Mouse (Mus musculus): ENCODE data around the gene Srek1. TPM values are rescaled to one million over a fixed set of nuclear protein-coding genes. Genes with fewer than 3 reads are reported as not detected.

The Srek1 gene
- total and polyA plus RNA-seq, 2 experiments = 16.2 to 33.1 TPM

GRCm38 (mm10) chr13:103773407-103774118 lies 845 bp downstream of the Srek1 start:
- no peak for TF ChIP-seq CTCF (IDR thresholded peaks at IDR 0.05; ENCODE audit: low read depth, low read length)
- TF ChIP-seq POLR2A (IDR thresholded peaks at IDR 0.05; ENCODE audit: extremely low read depth, insufficient read depth, low read length) = no peak
- peaks cover 5% of the 10 kb centered on the region; the same call in 1 of the 2 replicates for H3K36me3 ChIP-seq (ENCODE audit: control insufficient read depth, insufficient read depth, low read length)
- H3K9ac ChIP-seq (ENCODE audit: low read depth, low read length) = peak overlapping the region; percentile 93
- H3K4me3 ChIP-seq (ENCODE audit: insufficient read depth, low read depth, low read length) = peak overlapping the region; percentile 94
- H3K4me1 ChIP-seq (ENCODE audit: control insufficient read depth, insufficient read depth, low read length) = peaks cover 6% of the 10 kb centered on the region; the same call in 1 of the 2 replicates
- peak; percentile 68 for DNase-seq (ENCODE audit: extremely low read depth, low read depth, low spot score)
- peak overlapping the region; percentile 99 for H3K27ac ChIP-seq (replicated peaks; ENCODE audit: insufficient read depth, low read depth, low read length)
- peaks cover 9% of the 10 kb centered on the region; the same call in 1 of the 2 replicates for H3K79me2 ChIP-seq (ENCODE audit: control insufficient read depth, insufficient read depth, low read length)
- H3K27me3 ChIP-seq (ENCODE audit: control insufficient read depth, insufficient read depth, low read length) = no peaks in the 10 kb centered on the region
- under 1% methylated on average over 36 of the region's 36 CpGs for WGBS

GRCm38 (mm10) chr13:103772917-103773316 lies 1.5 kb downstream of the Srek1 start:
- no peak for DNase-seq (ENCODE audit: extremely low read depth, low read depth, low spot score)
- Histone ChIP-seq H3K36me3 (ENCODE audit: control insufficient read depth, insufficient read depth, low read length) (peaks cover 7% of the 10 kb centered on the region; the same call in 1 of the 2 replicates), H3K4me1 (ENCODE audit: control insufficient read depth, insufficient read depth, low read length) (peaks cover 6% of the 10 kb centered on the region; the same call in 1 of the 2 replicates), H3K27me3 (ENCODE audit: control insufficient read depth, insufficient read depth, low read length) (no peaks in the 10 kb centered on the region), H3K9ac (ENCODE audit: low read depth, low read length) (no peak overlapping the region), H3K4me3 (ENCODE audit: insufficient read depth, low read depth, low read length) (peak overlapping the region; percentile 94; the same call in 1 of the 2 replicates), H3K27ac (replicated peaks; ENCODE audit: insufficient read depth, low read depth, low read length) (no peak overlapping the region), H3K79me2 (ENCODE audit: control insufficient read depth, insufficient read depth, low read length) (peaks cover 9% of the 10 kb centered on the region; the same call in 1 of the 2 replicates)
- TF ChIP-seq CTCF (IDR thresholded peaks at IDR 0.05; ENCODE audit: low read depth, low read length) = no peak
- no peak for TF ChIP-seq POLR2A (IDR thresholded peaks at IDR 0.05; ENCODE audit: extremely low read depth, insufficient read depth, low read length)
- WGBS = 40% methylated on average over 5 of the region's 5 CpGs

- no peaks in the 10 kb centered on the region for H3K27me3 ChIP-seq (ENCODE audit: control insufficient read depth, insufficient read depth, low read length)
- H3K4me3 ChIP-seq (ENCODE audit: insufficient read depth, low read depth, low read length) = no peak overlapping the region
- no peak for TF ChIP-seq CTCF (IDR thresholded peaks at IDR 0.05; ENCODE audit: low read depth, low read length)
- no peak for TF ChIP-seq POLR2A (IDR thresholded peaks at IDR 0.05; ENCODE audit: extremely low read depth, insufficient read depth, low read length)
- no peak overlapping the region for H3K9ac ChIP-seq (ENCODE audit: low read depth, low read length)
- H3K36me3 ChIP-seq (ENCODE audit: control insufficient read depth, insufficient read depth, low read length) = peaks cover 14% of the 10 kb centered on the region
- peaks cover 9% of the 10 kb centered on the region; the same call in 1 of the 2 replicates for H3K79me2 ChIP-seq (ENCODE audit: control insufficient read depth, insufficient read depth, low read length)
- no peak overlapping the region for H3K27ac ChIP-seq (replicated peaks; ENCODE audit: insufficient read depth, low read depth, low read length)
- H3K4me1 ChIP-seq (ENCODE audit: control insufficient read depth, insufficient read depth, low read length) = peaks cover 6% of the 10 kb centered on the region; the same call in 1 of the 2 replicates
- no peak for DNase-seq (ENCODE audit: extremely low read depth, low read depth, low spot score)
Observed at GRCm38 (mm10) chr13:103770821-103771220, 3.6 kb downstream of the Srek1 start.

GRCm38 (mm10) chr13:103767935-103768334 lies 6.5 kb downstream of the Srek1 start:
- TF ChIP-seq POLR2A (IDR thresholded peaks at IDR 0.05; ENCODE audit: extremely low read depth, insufficient read depth, low read length) = no peak
- no peak for TF ChIP-seq CTCF (IDR thresholded peaks at IDR 0.05; ENCODE audit: low read depth, low read length)
- H3K27me3 ChIP-seq (ENCODE audit: control insufficient read depth, insufficient read depth, low read length) = no peaks in the 10 kb centered on the region
- H3K9ac ChIP-seq (ENCODE audit: low read depth, low read length) = no peak overlapping the region
- 64% methylated on average over 5 of the region's 5 CpGs for WGBS
- no peak overlapping the region for H3K27ac ChIP-seq (replicated peaks; ENCODE audit: insufficient read depth, low read depth, low read length)
- peaks cover 9% of the 10 kb centered on the region; the same call in 1 of the 2 replicates for H3K79me2 ChIP-seq (ENCODE audit: control insufficient read depth, insufficient read depth, low read length)
- peaks cover 24% of the 10 kb centered on the region for H3K36me3 ChIP-seq (ENCODE audit: control insufficient read depth, insufficient read depth, low read length)
- H3K4me1 ChIP-seq (ENCODE audit: control insufficient read depth, insufficient read depth, low read length) = peaks cover 7% of the 10 kb centered on the region
- no peak overlapping the region for H3K4me3 ChIP-seq (ENCODE audit: insufficient read depth, low read depth, low read length)
- DNase-seq (ENCODE audit: extremely low read depth, low read depth, low spot score) = no peak

- DNase-seq (ENCODE audit: extremely low read depth, low read depth, low spot score) = peak; percentile 65
- Histone ChIP-seq H3K9ac (ENCODE audit: low read depth, low read length) (no peak overlapping the region), H3K4me3 (ENCODE audit: insufficient read depth, low read depth, low read length) (no peak overlapping the region), H3K36me3 (ENCODE audit: control insufficient read depth, insufficient read depth, low read length) (peaks cover 49% of the 10 kb centered on the region), H3K4me1 (ENCODE audit: control insufficient read depth, insufficient read depth, low read length) (peaks cover 2% of the 10 kb centered on the region; the same call in 1 of the 2 replicates), H3K79me2 (ENCODE audit: control insufficient read depth, insufficient read depth, low read length) (no peaks in the 10 kb centered on the region; the same call in 1 of the 2 replicates), H3K27me3 (ENCODE audit: control insufficient read depth, insufficient read depth, low read length) (no peaks in the 10 kb centered on the region), H3K27ac (replicated peaks; ENCODE audit: insufficient read depth, low read depth, low read length) (no peak overlapping the region)
- 15% methylated on average over 1 of the region's 1 CpGs for WGBS
- TF ChIP-seq POLR2A (IDR thresholded peaks at IDR 0.05; ENCODE audit: extremely low read depth, insufficient read depth, low read length) (no peak), CTCF (IDR thresholded peaks at IDR 0.05; ENCODE audit: low read depth, low read length) (no peak)
Observed at GRCm38 (mm10) chr13:103763640-103764039, 10.8 kb downstream of the Srek1 start.

GRCm38 (mm10) chr13:103761971-103762370 lies 12.4 kb downstream of the Srek1 start:
- Histone ChIP-seq H3K4me1 (ENCODE audit: control insufficient read depth, insufficient read depth, low read length) (peaks cover 2% of the 10 kb centered on the region; the same call in 1 of the 2 replicates), H3K27ac (replicated peaks; ENCODE audit: insufficient read depth, low read depth, low read length) (no peak overlapping the region), H3K79me2 (ENCODE audit: control insufficient read depth, insufficient read depth, low read length) (no peaks in the 10 kb centered on the region; the same call in 1 of the 2 replicates), H3K27me3 (ENCODE audit: control insufficient read depth, insufficient read depth, low read length) (no peaks in the 10 kb centered on the region), H3K36me3 (ENCODE audit: control insufficient read depth, insufficient read depth, low read length) (peaks cover 54% of the 10 kb centered on the region), H3K9ac (ENCODE audit: low read depth, low read length) (no peak overlapping the region), H3K4me3 (ENCODE audit: insufficient read depth, low read depth, low read length) (no peak overlapping the region)
- TF ChIP-seq CTCF (IDR thresholded peaks at IDR 0.05; ENCODE audit: low read depth, low read length) = no peak
- WGBS = 91% methylated on average over 10 of the region's 10 CpGs
- no peak for DNase-seq (ENCODE audit: extremely low read depth, low read depth, low spot score)
